Mouse (Mus musculus): ENCODE measurements around the gene Micall1. TPM values are rescaled to one million over a fixed set of nuclear protein-coding genes. Genes with fewer than 3 reads are reported as not detected.

Micall1 gene
- polyA plus RNA-seq, 1 experiment from 2014 or later, result 0.92 TPM

- ATAC-seq (peak; percentile 94), DNase-seq (peak; percentile 97)
- Histone ChIP-seq H3K4me1 (ENCODE audit: insufficient read depth) (peaks cover 16% of the 10 kb centered on the region), H3K4me3 (ENCODE audit: low read depth, low read length) (peak within 1 kb of the TSS; percentile 80), H3K9ac (replicated peaks) (peak within 1 kb of the TSS; percentile 86), H3K4me2 (ENCODE audit: low read depth, low read length) (peak within 1 kb of the TSS; percentile 91), H3K27me3 (ENCODE audit: insufficient read depth, low read length) (no peaks in the 10 kb centered on the region), H3K27ac (ENCODE audit: low read depth) (peak within 1 kb of the TSS; percentile 55), H3K9me3 (ENCODE audit: low read length) (no peaks in the 10 kb centered on the region), H3K36me3 (replicated peaks; ENCODE audit: insufficient read depth, low read length) (peaks cover 18% of the 10 kb centered on the region)
- TF ChIP-seq CTCF (IDR thresholded peaks at IDR 0.05; ENCODE audit: low read depth) (no peak), EP300 (IDR thresholded peaks at IDR 0.05; ENCODE audit: low read depth) (no peak)
- under 1% methylated on average over 57 of the region's 57 CpGs for WGBS (ENCODE audit: insufficient replicate concordance)
Measured at GRCm38 (mm10) chr15:79140866-79141565, 32.3 kb downstream of the Micall1 start, which contains the start of the genes Polr2f and 1700088E04Rik. TSS of gene Polr2f (plus strand) at chr15:79141009. TSS of gene 1700088E04Rik (minus strand) at chr15:79141253.

- WGBS (ENCODE audit: insufficient replicate concordance), result 0% methylated on average over 7 of the region's 7 CpGs
Measured at GRCm38 (mm10) chr15:79141566-79141917, 32.8 kb downstream of the Micall1 start.

GRCm38 (mm10) chr15:79143316-79143715 is 34.6 kb downstream of the Micall1 start:
- H3K9ac ChIP-seq (replicated peaks), result no peak overlapping the region
- DNase-seq (no peak), ATAC-seq (no peak)
- H3K4me1 ChIP-seq (ENCODE audit: insufficient read depth), result peaks cover 16% of the 10 kb centered on the region
- no peak overlapping the region for H3K27ac ChIP-seq (ENCODE audit: low read depth)
- H3K4me2 ChIP-seq (ENCODE audit: low read depth, low read length), result no peak overlapping the region
- no peak overlapping the region for H3K4me3 ChIP-seq (ENCODE audit: low read depth, low read length)
- no peaks in the 10 kb centered on the region for H3K9me3 ChIP-seq (ENCODE audit: low read length)
- peaks cover 37% of the 10 kb centered on the region for H3K36me3 ChIP-seq (replicated peaks; ENCODE audit: insufficient read depth, low read length)
- TF ChIP-seq EP300 (IDR thresholded peaks at IDR 0.05; ENCODE audit: low read depth) (no peak), CTCF (IDR thresholded peaks at IDR 0.05; ENCODE audit: low read depth) (no peak)
- 81% methylated on average over 12 of the region's 12 CpGs for WGBS (ENCODE audit: insufficient replicate concordance)
- H3K27me3 ChIP-seq (ENCODE audit: insufficient read depth, low read length), result no peaks in the 10 kb centered on the region

More at GRCm38 (mm10) chr15:79141566-79141917, 32.8 kb downstream of the Micall1 start:
- Histone ChIP-seq H3K36me3 (replicated peaks; ENCODE audit: insufficient read depth, low read length) (peaks cover 22% of the 10 kb centered on the region), H3K27me3 (ENCODE audit: insufficient read depth, low read length) (no peaks in the 10 kb centered on the region), H3K4me2 (ENCODE audit: low read depth, low read length) (peak overlapping the region; percentile 91), H3K4me3 (ENCODE audit: low read depth, low read length) (peak overlapping the region; percentile 80), H3K9me3 (ENCODE audit: low read length) (no peaks in the 10 kb centered on the region), H3K27ac (ENCODE audit: low read depth) (peak overlapping the region; percentile 55), H3K4me1 (ENCODE audit: insufficient read depth) (peaks cover 16% of the 10 kb centered on the region), H3K9ac (replicated peaks) (peak overlapping the region; percentile 86)
- peak; percentile 59 for ATAC-seq
- no peak for DNase-seq
- TF ChIP-seq EP300 (IDR thresholded peaks at IDR 0.05; ENCODE audit: low read depth) (no peak), CTCF (IDR thresholded peaks at IDR 0.05; ENCODE audit: low read depth) (no peak)

- H3K36me3 ChIP-seq (replicated peaks; ENCODE audit: insufficient read depth, low read length), result peaks cover 37% of the 10 kb centered on the region
Measured at GRCm38 (mm10) chr15:79144021-79144420, 35.3 kb downstream of the Micall1 start.

GRCm38 (mm10) chr15:79145522-79145921 is 36.8 kb downstream of the Micall1 start:
- no peak overlapping the region for H3K4me2 ChIP-seq (ENCODE audit: low read depth, low read length)
- WGBS (ENCODE audit: insufficient replicate concordance), result 90% methylated on average over 7 of the region's 7 CpGs
- peaks cover 16% of the 10 kb centered on the region for H3K4me1 ChIP-seq (ENCODE audit: insufficient read depth)
- no peak overlapping the region for H3K4me3 ChIP-seq (ENCODE audit: low read depth, low read length)
- H3K27me3 ChIP-seq (ENCODE audit: insufficient read depth, low read length), result no peaks in the 10 kb centered on the region
- H3K9me3 ChIP-seq (ENCODE audit: low read length), result no peaks in the 10 kb centered on the region
- H3K36me3 ChIP-seq (replicated peaks; ENCODE audit: insufficient read depth, low read length), result peaks cover 46% of the 10 kb centered on the region
- DNase-seq, result no peak
- H3K9ac ChIP-seq (replicated peaks), result no peak overlapping the region
- no peak for ATAC-seq
- no peak overlapping the region for H3K27ac ChIP-seq (ENCODE audit: low read depth)
- TF ChIP-seq EP300 (IDR thresholded peaks at IDR 0.05; ENCODE audit: low read depth), result no peak
- no peak for TF ChIP-seq CTCF (IDR thresholded peaks at IDR 0.05; ENCODE audit: low read depth)

More at GRCm38 (mm10) chr15:79144021-79144420, 35.3 kb downstream of the Micall1 start:
- H3K9me3 ChIP-seq (ENCODE audit: low read length), result no peaks in the 10 kb centered on the region
- no peak for TF ChIP-seq EP300 (IDR thresholded peaks at IDR 0.05; ENCODE audit: low read depth)
- no peak overlapping the region for H3K9ac ChIP-seq (replicated peaks)
- H3K27ac ChIP-seq (ENCODE audit: low read depth), result no peak overlapping the region
- H3K4me3 ChIP-seq (ENCODE audit: low read depth, low read length), result no peak overlapping the region
- peaks cover 16% of the 10 kb centered on the region for H3K4me1 ChIP-seq (ENCODE audit: insufficient read depth)
- WGBS (ENCODE audit: insufficient replicate concordance), result 57% methylated on average over 8 of the region's 8 CpGs
- ATAC-seq (no peak), DNase-seq (no peak)
- no peak overlapping the region for H3K4me2 ChIP-seq (ENCODE audit: low read depth, low read length)
- H3K27me3 ChIP-seq (ENCODE audit: insufficient read depth, low read length), result no peaks in the 10 kb centered on the region

GRCm38 (mm10) chr15:79148533-79148932 is 39.8 kb downstream of the Micall1 start:
- no peak overlapping the region for H3K4me2 ChIP-seq (ENCODE audit: low read depth, low read length)
- H3K9me3 ChIP-seq (ENCODE audit: low read length), result no peaks in the 10 kb centered on the region
- no peak for TF ChIP-seq EP300 (IDR thresholded peaks at IDR 0.05; ENCODE audit: low read depth)
- peak; percentile 95 for TF ChIP-seq CTCF (IDR thresholded peaks at IDR 0.05; ENCODE audit: low read depth)
- peak; percentile 89 for DNase-seq
- H3K27me3 ChIP-seq (ENCODE audit: insufficient read depth, low read length), result no peaks in the 10 kb centered on the region
- 48% methylated on average over 7 of the region's 7 CpGs for WGBS (ENCODE audit: insufficient replicate concordance)
- peaks cover 54% of the 10 kb centered on the region for H3K36me3 ChIP-seq (replicated peaks; ENCODE audit: insufficient read depth, low read length)
- peak; percentile 72 for ATAC-seq
- H3K4me3 ChIP-seq (ENCODE audit: low read depth, low read length), result no peak overlapping the region
- H3K4me1 ChIP-seq (ENCODE audit: insufficient read depth), result no peaks in the 10 kb centered on the region
- H3K9ac ChIP-seq (replicated peaks), result no peak overlapping the region
- H3K27ac ChIP-seq (ENCODE audit: low read depth), result no peak overlapping the region
